8 mouse cellular contexts compared by ENCODE assay signal in the genomic region with DNA sequence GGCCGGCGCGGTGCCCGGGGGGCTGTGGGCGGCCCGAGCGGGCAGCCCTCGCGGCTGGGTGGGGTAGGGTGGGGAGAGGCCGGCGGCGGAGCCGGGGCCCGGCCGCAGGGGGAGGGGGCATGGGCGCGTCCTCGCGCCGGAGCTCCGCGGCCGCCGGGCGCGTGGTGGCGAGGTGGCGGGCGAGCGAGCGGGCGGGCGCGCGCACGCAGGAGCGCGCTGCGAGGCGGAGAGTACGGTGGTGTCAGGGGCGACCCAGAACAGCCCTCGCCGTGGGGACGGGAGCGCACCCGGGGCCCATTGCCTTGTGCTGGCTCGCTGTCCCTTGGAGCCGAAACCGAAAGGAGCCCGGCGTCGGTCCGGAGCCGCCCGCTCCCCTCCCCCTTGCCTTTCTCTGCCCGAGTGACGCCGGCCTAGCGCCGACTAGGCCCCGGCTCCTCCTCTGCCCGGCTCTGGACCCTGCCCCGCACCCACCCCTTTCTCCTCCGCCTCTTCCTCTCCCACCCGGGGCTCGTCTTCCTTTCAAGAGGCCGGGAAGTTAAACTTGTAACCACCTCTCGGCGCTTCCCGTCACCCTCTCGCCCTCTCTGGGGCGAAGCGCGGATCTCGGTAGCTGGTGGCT. TPM values are rescaled to one million over a fixed set of nuclear protein-coding genes. Genes with fewer than 3 reads are reported as not detected.
DNase-seq lines count a peak whose midpoint lies in the region; ATAC-seq and TF ChIP-seq lines count a peak whose summit lies in the region.

No protein-coding gene starts in this region.

- peak overlapping the region; percentile 89 for H3K4me3 ChIP-seq in cortical plate, adult 2 months (ENCODE audit: insufficient read depth, low read length)

- no peak for TF ChIP-seq CTCF in cortical plate, adult 2 months (IDR thresholded peaks at IDR 0.05; ENCODE audit: extremely low read depth, insufficient read depth, low read length)

- peak; percentile 91 to 97 for DNase-seq in adrenal gland, adult (ENCODE audit: inconsistent age in 2 of 2, low spot score in 1 of 2)
- peak; percentile 64 to 74 for DNase-seq in gastrocnemius, adult 8-10 months (ENCODE audit: low spot score in 2 of 2)
- DNase-seq in induced T-regulatory cell, adult 2 months (ENCODE audit: low read depth): peak; percentile 94
- DNase-seq in left cerebral cortex, postnatal 14 days (ENCODE audit: low spot score in 2 of 2): peak; percentile 69 to 75
- DNase-seq in right cerebral cortex, postnatal 14 days: peak; percentile 75
- peak; percentile 67 for DNase-seq in urinary bladder, postnatal 25 days (ENCODE audit: low spot score)

- peak overlapping the region; percentile 100 for H3K27ac ChIP-seq in cortical plate, adult 2 months (ENCODE audit: insufficient read depth, low read length)

- intact Hi-C loops in left cerebral cortex, postnatal 14 days (cut with DNase I): loop anchor here (1.0 to 10.0 kb wide), 2 partner anchors 16 to 276 kb away; partner anchors contain the start of gene Cisd2

- peak; percentile 46 for ATAC-seq in megakaryocyte-erythroid progenitor cell, adult 5-6 weeks (replicated peaks; ENCODE audit: low FRiP score, low TSS enrichment, poor library complexity, severe bottlenecking)

- peaks cover 1% of the 10 kb centered on the region; the same call in 1 of the 2 replicates for H3K4me1 ChIP-seq in cortical plate, adult 2 months (ENCODE audit: control insufficient read depth, insufficient read depth, low read length)

- peak; percentile 52; the same call in 1 of the 2 replicates for TF ChIP-seq POLR2A in cortical plate, adult 2 months (IDR thresholded peaks at IDR 0.05; ENCODE audit: extremely low read depth, insufficient read depth, low read length)

RNA-seq across cellular contexts. Expression of gene Ube2d3, which starts 1.1 kb away (rescaled TPM):
- polyA plus RNA-seq in cortical plate, adult 2 months (2012; rRNA removed): 149 and 157 TPM in 2 replicates
- total RNA-seq in gastrocnemius, adult 8-10 months (2022): 100 to 1,000 TPM; 303 to 346 (median 323) TPM
- 100 to 1,000 TPM; 239 to 248 TPM for total RNA-seq in left cerebral cortex, postnatal 14 days (2021)
- total RNA-seq in megakaryocyte-erythroid progenitor cell, adult 5-6 weeks (2014; fragmentation: Nextera tagmentation): 296 and 439 TPM in 2 replicates
- 697 and 1,018 TPM in 2 replicates for total RNA-seq in megakaryocyte-erythroid progenitor cell, adult 5-6 weeks (2017)

RNA-seq across cellular contexts. Expression of gene Cisd2, which starts 15.3 kb away (rescaled TPM):
- 46.9 and 47.5 TPM in 2 replicates for polyA plus RNA-seq in cortical plate, adult 2 months (2012; rRNA removed)
- total RNA-seq in gastrocnemius, adult 8-10 months (2022): 10 to 100 TPM; 29.1 to 33.4 (median 31.5) TPM
- 10 to 100 TPM; 41.2 to 42.9 TPM for total RNA-seq in left cerebral cortex, postnatal 14 days (2021)
- total RNA-seq in megakaryocyte-erythroid progenitor cell, adult 5-6 weeks (2014; fragmentation: Nextera tagmentation): 45.4 and 46.4 TPM in 2 replicates
- 41.5 and 44.2 TPM in 2 replicates for total RNA-seq in megakaryocyte-erythroid progenitor cell, adult 5-6 weeks (2017)

RNA-seq across cellular contexts. Expression of gene Manba, which starts 46.4 kb away (rescaled TPM):
- 4.9 and 5.5 TPM in 2 replicates for polyA plus RNA-seq in cortical plate, adult 2 months (2012; rRNA removed)
- total RNA-seq in gastrocnemius, adult 8-10 months (2022): 1 to 10 TPM; 3.0 to 3.6 (median 3.4) TPM
- total RNA-seq in left cerebral cortex, postnatal 14 days (2021): 1 to 10 TPM; 6.8 to 7.9 TPM
- 7.0 and 10.7 TPM in 2 replicates for total RNA-seq in megakaryocyte-erythroid progenitor cell, adult 5-6 weeks (2014; fragmentation: Nextera tagmentation)
- total RNA-seq in megakaryocyte-erythroid progenitor cell, adult 5-6 weeks (2017): 16.4 and 22.3 TPM in 2 replicates

Comparison
In these comparisons a context has a peak if more than half of its experiments do, and no peak if none do; other contexts are left out.
1. Peak in every context shown above with its lines: DNase-seq, ATAC-seq, H3K4me3 ChIP-seq and H3K27ac ChIP-seq.